Mouse (Mus musculus) cerebellum, adult 2 months (tissue): ENCODE data around the gene Babam2. TPM values are rescaled to one million over a fixed set of nuclear protein-coding genes. Genes with fewer than 3 reads are reported as not detected.

Experiments used
- DNase-seq, 2 experiments: peaks; one replicate each; pipeline ENCODE4 v3.0.0; 2021
- H3K27ac ChIP-seq: fragments of 200-500 bp; 2 replicates; pipeline ENCODE4 v1.5.1; 2012; ENCODE audit warnings: low read length, control low read depth, inconsistent platforms; ENCODE audit not compliant: insufficient read depth
- H3K27me3 ChIP-seq: fragments of 200-500 bp; 2 replicates; pipeline ENCODE4 v1.6.1; 2012; ENCODE audit warnings: inconsistent platforms, mild to moderate bottlenecking, low read length, moderate library complexity; ENCODE audit not compliant: control insufficient read depth, insufficient read depth
- H3K4me1 ChIP-seq: fragments of 200-500 bp; 2 replicates; pipeline ENCODE4 v1.6.1; 2011; ENCODE audit warnings: low read length; ENCODE audit not compliant: control insufficient read depth, insufficient read depth
- H3K4me3 ChIP-seq: fragments of 200-500 bp; replicated peaks from 2 replicates; pipeline ENCODE3; 2011; ENCODE audit warnings: mild to moderate bottlenecking, low read depth, low read length, control low read depth; ENCODE audit not compliant: insufficient read depth
- CTCF ChIP-seq: fragments of 200-500 bp; IDR thresholded peaks from 2 replicates; pipeline ENCODE4 v1.5.1; 2011; ENCODE audit warnings: low read depth, mild to moderate bottlenecking, control low read depth, low read length, moderate library complexity, borderline replicate concordance; ENCODE audit not compliant: insufficient read depth
- POLR2A ChIP-seq: fragments of 200-500 bp; IDR thresholded peaks from 2 replicates; pipeline ENCODE4 v1.6.1; 2011; ENCODE audit warnings: low read length, control low read depth, borderline replicate concordance; ENCODE audit not compliant: insufficient read depth
- WGBS: fragments of 180-500 bp; shearing (Covaris S2); methylation state at CpG from one replicate; pipeline ENCODE4 v1.1.7; 2018; 5-methylcytosine and 5-hydroxymethylcytosine counted together
- polyA plus RNA-seq: library from polyadenylated mRNA; depleted of rRNA; stranded (reverse); fragments of >200 nt; gene quantifications from 2 replicates; pipeline ENCODE4 v1.2.3, GENCODE M21; 2012

Gene Babam2
- polyA plus RNA-seq, 1 experiment = 42.8 TPM

DNA sequence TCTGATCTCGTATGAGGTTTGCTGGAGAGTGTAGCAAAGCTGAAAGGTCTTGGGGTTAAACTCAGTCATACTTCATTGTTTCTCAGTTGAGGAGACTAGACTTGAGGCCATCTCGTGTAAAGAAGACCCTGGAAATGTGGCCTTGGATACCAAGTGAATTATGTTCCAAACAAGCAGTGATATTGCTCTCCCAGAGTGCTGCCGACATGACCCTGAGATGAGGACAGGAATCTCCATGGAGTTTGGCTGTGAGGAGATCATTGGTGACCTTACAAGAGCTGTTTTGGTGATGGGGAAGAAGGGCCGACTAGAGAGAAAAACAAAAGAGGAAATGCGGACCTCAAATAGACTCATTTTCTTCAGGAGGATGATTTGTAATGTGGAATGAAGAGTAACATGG is 130.4 kb downstream of the Babam2 start:
- 89% methylated on average over 5 of the region's 5 CpGs for WGBS
- no peak for TF ChIP-seq CTCF
- TF ChIP-seq POLR2A = no peak
- H3K4me3 ChIP-seq = no peak overlapping the region
- H3K27me3 ChIP-seq = no peaks in the 10 kb centered on the region
- DNase-seq = no peak
- H3K27ac ChIP-seq = no peak overlapping the region
- peaks cover 4% of the 10 kb centered on the region for H3K4me1 ChIP-seq

- DNase-seq = no peak
- no peak overlapping the region for H3K27ac ChIP-seq
- no peaks in the 10 kb centered on the region for H3K4me1 ChIP-seq
- no peak overlapping the region for H3K4me3 ChIP-seq
- no peaks in the 10 kb centered on the region for H3K27me3 ChIP-seq
- WGBS = 96% methylated on average over 10 of the region's 10 CpGs
- no peak for TF ChIP-seq CTCF
- TF ChIP-seq POLR2A = no peak
These were observed 131.3 kb downstream of the Babam2 start for GRCm38 (mm10) chr5:31828747-31829146.

DNA sequence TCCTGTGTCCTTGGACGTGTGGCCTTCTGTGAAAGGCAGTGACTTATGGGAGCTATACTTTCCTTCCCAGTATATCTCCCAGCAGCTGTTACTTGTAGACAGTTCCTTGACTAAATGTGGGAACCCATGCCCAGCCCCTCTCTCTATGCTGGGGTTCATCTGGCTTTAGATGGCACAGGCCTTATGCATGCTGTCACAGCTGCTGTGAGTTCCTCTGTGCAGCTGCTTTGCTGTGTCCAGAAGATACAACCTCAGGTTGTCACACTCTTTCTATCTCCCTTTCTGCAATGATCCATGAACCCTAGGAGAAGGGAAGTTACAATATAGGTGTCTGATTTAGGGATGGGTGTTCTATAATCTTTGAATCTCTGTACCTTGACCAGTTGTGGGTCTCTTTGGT is 132.1 kb downstream of the Babam2 start:
- TF ChIP-seq CTCF = no peak
- TF ChIP-seq POLR2A = no peak
- Histone ChIP-seq H3K27me3 (no peaks in the 10 kb centered on the region), H3K27ac (no peak overlapping the region), H3K4me1 (no peaks in the 10 kb centered on the region), H3K4me3 (no peak overlapping the region)
- WGBS = 82% methylated on average over 1 of the region's 1 CpGs
- no peak for DNase-seq

- Histone ChIP-seq H3K4me3 (no peak overlapping the region), H3K27ac (no peak overlapping the region), H3K4me1 (no peaks in the 10 kb centered on the region), H3K27me3 (no peaks in the 10 kb centered on the region)
- TF ChIP-seq POLR2A (no peak), CTCF (no peak)
- 88% methylated on average over 1 of the region's 1 CpGs for WGBS
- DNase-seq = no peak
These were observed 134.1 kb downstream of the Babam2 start for GRCm38 (mm10) chr5:31831587-31831986.

DNA sequence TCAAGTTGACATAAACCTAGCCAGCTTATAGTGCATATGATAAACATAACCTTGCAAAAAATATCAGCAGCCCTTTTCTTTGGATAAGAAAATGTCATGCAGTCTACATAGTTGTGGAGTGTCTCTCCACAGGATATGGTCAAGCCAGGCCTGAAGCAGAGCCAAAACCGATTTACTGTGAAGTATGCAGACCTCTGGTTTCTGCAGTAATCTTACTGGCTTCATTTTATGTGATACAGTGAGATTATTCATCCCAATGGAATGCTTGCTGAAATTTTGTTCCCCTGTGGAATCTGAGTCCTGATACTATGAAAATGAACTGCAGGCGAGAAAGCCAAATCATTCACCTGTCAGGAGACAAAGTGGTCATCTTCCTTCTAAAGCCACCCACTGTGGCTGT is 138.2 kb downstream of the Babam2 start:
- Histone ChIP-seq H3K4me3 (no peak overlapping the region), H3K4me1 (no peaks in the 10 kb centered on the region), H3K27me3 (no peaks in the 10 kb centered on the region), H3K27ac (no peak overlapping the region)
- no peak for DNase-seq
- 59% methylated on average over 2 of the region's 2 CpGs for WGBS
- TF ChIP-seq POLR2A (no peak), CTCF (no peak)

DNA sequence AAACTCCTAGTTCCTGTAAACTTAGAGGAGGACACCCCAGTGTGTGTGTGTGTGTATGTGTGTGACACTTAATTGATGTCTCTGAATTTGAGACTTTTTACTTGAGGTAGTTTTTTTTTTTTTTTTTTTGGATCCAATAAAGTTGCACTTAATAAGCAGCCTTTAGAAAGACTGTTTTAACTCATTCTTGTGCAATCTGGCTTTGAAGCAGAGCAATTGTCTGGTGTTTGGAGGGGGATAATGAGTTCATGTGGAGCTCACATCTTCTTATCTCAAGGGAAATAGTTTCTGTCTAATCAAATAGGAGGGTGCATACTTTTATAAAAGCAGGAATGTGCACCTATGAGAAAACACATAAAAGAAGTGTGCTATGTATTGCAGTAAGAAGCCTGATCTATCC is 142.5 kb downstream of the Babam2 start:
- Histone ChIP-seq H3K4me3 (no peak overlapping the region), H3K27ac (no peak overlapping the region), H3K27me3 (no peaks in the 10 kb centered on the region), H3K4me1 (no peaks in the 10 kb centered on the region)
- TF ChIP-seq CTCF (no peak), POLR2A (no peak)
- DNase-seq = no peak

DNA sequence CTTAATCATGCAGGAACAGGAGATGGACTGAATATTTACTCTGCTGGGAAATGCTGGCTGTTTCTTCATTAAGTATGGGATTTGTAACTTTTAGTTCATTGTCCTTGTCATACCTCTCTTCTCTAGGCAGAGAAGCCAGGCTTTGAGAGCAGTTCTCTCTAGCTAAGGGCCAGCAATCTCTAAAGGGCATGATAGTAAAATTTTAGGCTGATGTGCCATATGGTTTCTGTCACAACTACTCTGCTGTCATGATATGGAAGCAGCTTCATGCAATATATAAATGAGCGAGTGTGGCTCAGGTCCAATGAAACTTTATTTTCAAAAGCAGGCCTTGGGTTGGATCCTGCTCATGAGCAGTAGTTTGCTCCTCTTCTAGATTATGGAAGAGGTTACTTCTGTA is 142.9 kb downstream of the Babam2 start:
- 83% methylated on average over 1 of the region's 1 CpGs for WGBS
- H3K27ac ChIP-seq = no peak overlapping the region
- no peaks in the 10 kb centered on the region for H3K4me1 ChIP-seq
- no peak overlapping the region for H3K4me3 ChIP-seq
- DNase-seq = no peak
- no peaks in the 10 kb centered on the region for H3K27me3 ChIP-seq
- TF ChIP-seq POLR2A = no peak
- no peak for TF ChIP-seq CTCF

GRCm38 (mm10) chr5:31844856-31845255 is 147.4 kb downstream of the Babam2 start:
- TF ChIP-seq CTCF = no peak
- no peak for TF ChIP-seq POLR2A

GRCm38 (mm10) chr5:31846971-31847370 is 149.5 kb downstream of the Babam2 start:
- H3K27ac ChIP-seq = no peak overlapping the region
- no peak overlapping the region for H3K4me3 ChIP-seq
- no peak for DNase-seq
- H3K27me3 ChIP-seq = no peaks in the 10 kb centered on the region
- TF ChIP-seq POLR2A = no peak
- H3K4me1 ChIP-seq = no peaks in the 10 kb centered on the region

More at GRCm38 (mm10) chr5:31844856-31845255, 147.4 kb downstream of the Babam2 start:
- H3K27ac ChIP-seq = no peak overlapping the region
- no peaks in the 10 kb centered on the region for H3K27me3 ChIP-seq
- no peaks in the 10 kb centered on the region for H3K4me1 ChIP-seq
- H3K4me3 ChIP-seq = no peak overlapping the region
- DNase-seq = no peak
- 93% methylated on average over 3 of the region's 3 CpGs for WGBS
